Mouse (Mus musculus) c-Kit-positive CD71-positive TER-119-negative erythroid progenitor cells, embryonic 14.5 days (primary cell): ENCODE data around the gene Defb18.
"Not testable (repeated sequence)": the region's sequence is repeated elsewhere in the genome, so short reads cannot be mapped to it uniquely, and the experiment has no call there.

Experiments used
- DNase-seq: peaks from one replicate; pipeline ENCODE4 v3.0.0-alpha.2; 2013; ENCODE audit warnings: low read depth

Gene Defb18

GRCm38 (mm10) chr1:18237343-18237742, at the start of gene Defb18:
TSS of gene Defb18 (minus strand) at chr1:18237443.
- no peak for DNase-seq

DNA sequence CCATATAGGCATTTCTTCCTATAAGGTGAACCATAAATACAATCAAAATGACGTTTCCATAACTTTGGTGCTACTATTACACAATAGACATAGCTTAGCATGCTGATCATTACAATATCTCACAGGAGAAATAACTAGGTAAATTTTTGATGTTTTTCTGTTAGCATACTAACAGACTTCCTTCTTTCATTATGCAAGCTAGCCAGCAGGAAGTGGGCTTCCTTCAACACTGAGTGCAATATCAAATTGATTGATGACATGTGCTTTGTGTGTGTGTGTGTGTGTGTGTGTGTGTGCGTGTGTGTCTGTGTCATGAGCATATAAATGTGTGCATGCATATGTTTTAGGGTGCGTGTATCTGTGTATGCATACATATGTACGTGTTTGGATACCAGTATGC, 33.9 kb upstream of the Defb18 start:
- no peak for DNase-seq

DNA sequence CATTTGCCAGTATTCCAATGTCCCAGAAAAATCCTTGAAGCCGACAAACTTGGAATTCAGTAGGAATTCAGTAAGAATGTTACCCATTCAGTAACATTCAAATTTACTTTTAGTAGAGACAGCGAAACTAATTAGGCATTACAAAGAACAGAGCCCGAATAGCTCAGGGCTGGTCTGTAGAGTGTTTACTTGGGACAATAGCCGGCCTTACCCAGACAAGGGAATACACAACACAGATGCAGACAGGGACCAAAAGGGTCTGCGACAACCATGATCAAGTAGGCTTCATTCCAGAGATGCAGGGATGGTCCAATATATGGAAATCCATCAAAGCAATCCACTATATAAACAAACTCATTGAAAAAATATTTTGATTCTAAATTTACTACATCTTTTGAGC, 31.6 kb upstream of the Defb18 start:
- no peak for DNase-seq

DNA sequence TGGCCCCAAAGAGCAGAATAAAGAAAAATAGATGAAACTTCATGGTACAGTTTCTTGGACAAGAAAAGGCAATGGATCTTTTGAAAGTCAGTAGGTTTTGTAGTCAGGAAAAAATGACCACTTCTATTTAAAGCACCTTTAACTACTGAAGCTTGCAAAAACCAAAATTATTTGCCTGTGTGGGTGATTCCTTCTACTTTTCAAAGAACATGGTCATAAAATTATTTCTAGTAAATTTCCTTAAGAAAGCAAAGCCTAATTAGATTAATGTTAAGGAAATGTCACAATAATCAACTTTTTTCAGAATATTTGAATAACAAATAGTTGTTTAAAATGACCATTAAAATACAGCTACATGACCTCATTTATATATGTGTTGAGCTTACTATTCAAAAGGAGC, 27.8 kb upstream of the Defb18 start, which contains the start of gene Defb41:
TSS of gene Defb41 (minus strand) at position 101 of the 400 bp plus-strand sequence.
- DNase-seq: no peak

DNA sequence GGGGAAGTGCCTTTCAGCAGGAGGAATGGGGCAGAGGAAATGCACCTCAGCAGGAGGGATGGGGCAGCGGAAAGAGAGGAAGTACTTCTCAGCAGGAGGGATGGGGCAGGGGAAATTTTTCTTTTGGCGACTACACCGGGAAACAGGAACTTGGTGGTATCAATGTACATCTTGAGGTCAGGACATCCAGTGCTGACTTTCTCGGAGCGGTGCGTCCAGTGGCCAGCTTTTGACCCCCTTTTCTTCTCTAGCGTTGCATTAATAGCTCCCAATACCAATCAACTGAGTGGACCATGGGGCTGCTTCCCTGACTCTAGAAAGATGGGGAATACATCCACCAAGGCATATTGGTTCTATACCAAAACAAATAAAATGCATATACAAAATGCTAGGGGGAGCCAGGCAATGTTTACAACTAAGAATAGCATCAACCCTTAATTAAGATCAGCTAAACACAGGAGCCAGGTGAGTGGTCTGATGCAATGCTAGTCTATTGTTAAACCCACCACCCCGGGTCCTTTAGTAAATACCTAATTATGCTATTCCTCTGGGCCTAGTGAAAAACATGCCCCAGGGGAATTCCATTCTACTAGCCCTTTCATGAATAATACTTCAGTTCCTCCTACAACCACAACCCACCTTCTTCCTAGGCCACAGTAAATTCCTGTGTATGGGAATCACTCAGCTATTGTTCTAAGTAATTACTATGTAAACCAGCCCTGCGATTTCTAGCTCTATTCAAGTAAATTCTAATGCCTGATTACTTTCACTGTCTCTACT, 8.7 kb upstream of the Defb18 start:
- DNase-seq: not testable (repeated sequence)

- DNase-seq: no peak
Measured at GRCm38 (mm10) chr1:18223385-18223945, 13.8 kb downstream of the Defb18 start.

- no peak for DNase-seq
Measured at GRCm38 (mm10) chr1:18191719-18192118, 45.5 kb downstream of the Defb18 start.

GRCm38 (mm10) chr1:18190714-18191712, 46.2 kb downstream of the Defb18 start:
- no peak for DNase-seq
